Mouse (Mus musculus): ENCODE measurements around the gene Apod. TPM values are rescaled to one million over a fixed set of nuclear protein-coding genes. Genes with fewer than 3 reads are reported as not detected.
"Not testable (repeated sequence)": the region's sequence is repeated elsewhere in the genome, so short reads cannot be mapped to it uniquely, and the experiment has no call there.

The Apod gene
- polyA plus RNA-seq, 1 experiment from 2014 or later: not detected

GRCm38 (mm10) chr16:31316246-31317143 is 1.9 kb upstream of the Apod start:
- H3K27me3 ChIP-seq (ENCODE audit: control insufficient read depth, insufficient read depth, low read depth, low read length); H3K9ac ChIP-seq (ENCODE audit: low read depth, low read length); ATAC-seq (ENCODE audit: low read depth); H3K9me3 ChIP-seq (replicated peaks; ENCODE audit: control insufficient read depth, low read length); H3K4me3 ChIP-seq (ENCODE audit: low read depth, low read length); H3K4me1 ChIP-seq (ENCODE audit: control insufficient read depth, low read depth, low read length); H3K36me3 ChIP-seq (ENCODE audit: control insufficient read depth, insufficient read depth); H3K4me2 ChIP-seq (ENCODE audit: low read depth, low read length); H3K27ac ChIP-seq (ENCODE audit: low read length): not testable (repeated sequence)
- whole genome bisulfite sequencing (ENCODE audit: insufficient replicate concordance): 39% methylated on average over 12 of the region's 12 CpGs

GRCm38 (mm10) chr16:31315294-31315693 is 686 bp upstream of the Apod start:
- H3K27ac ChIP-seq (ENCODE audit: low read length): no peak overlapping the region
- H3K9ac ChIP-seq (ENCODE audit: low read depth, low read length): no peak overlapping the region
- WGBS (ENCODE audit: insufficient replicate concordance): 70% methylated on average over 4 of the region's 4 CpGs
- no peaks in the 10 kb centered on the region for H3K36me3 ChIP-seq (ENCODE audit: control insufficient read depth, insufficient read depth)
- H3K4me2 ChIP-seq (ENCODE audit: low read depth, low read length): no peak overlapping the region
- no peaks in the 10 kb centered on the region for H3K27me3 ChIP-seq (ENCODE audit: control insufficient read depth, insufficient read depth, low read depth, low read length)
- H3K4me1 ChIP-seq (ENCODE audit: control insufficient read depth, low read depth, low read length): no peaks in the 10 kb centered on the region
- ATAC-seq (ENCODE audit: low read depth): no peak
- no peaks in the 10 kb centered on the region for H3K9me3 ChIP-seq (replicated peaks; ENCODE audit: control insufficient read depth, low read length)
- no peak overlapping the region for H3K4me3 ChIP-seq (ENCODE audit: low read depth, low read length)

GRCm38 (mm10) chr16:31313611-31314010 is 997 bp downstream of the Apod start:
- H3K4me1 ChIP-seq (ENCODE audit: control insufficient read depth, low read depth, low read length): no peaks in the 10 kb centered on the region
- no peak for ATAC-seq (ENCODE audit: low read depth)

GRCm38 (mm10) chr16:31312296-31312695 is 2.3 kb downstream of the Apod start:
- Histone ChIP-seq H3K4me2 (ENCODE audit: low read depth, low read length) (no peak overlapping the region), H3K27ac (ENCODE audit: low read length) (no peak overlapping the region), H3K27me3 (ENCODE audit: control insufficient read depth, insufficient read depth, low read depth, low read length) (no peaks in the 10 kb centered on the region), H3K36me3 (ENCODE audit: control insufficient read depth, insufficient read depth) (no peaks in the 10 kb centered on the region), H3K4me3 (ENCODE audit: low read depth, low read length) (no peak overlapping the region), H3K9me3 (replicated peaks; ENCODE audit: control insufficient read depth, low read length) (no peaks in the 10 kb centered on the region), H3K9ac (ENCODE audit: low read depth, low read length) (no peak overlapping the region), H3K4me1 (ENCODE audit: control insufficient read depth, low read depth, low read length) (no peaks in the 10 kb centered on the region)
- no peak for ATAC-seq (ENCODE audit: low read depth)
- 53% methylated on average over 3 of the region's 3 CpGs for WGBS (ENCODE audit: insufficient replicate concordance)

More at GRCm38 (mm10) chr16:31313611-31314010, 997 bp downstream of the Apod start:
- H3K27me3 ChIP-seq (ENCODE audit: control insufficient read depth, insufficient read depth, low read depth, low read length): no peaks in the 10 kb centered on the region
- no peaks in the 10 kb centered on the region for H3K9me3 ChIP-seq (replicated peaks; ENCODE audit: control insufficient read depth, low read length)
- H3K27ac ChIP-seq (ENCODE audit: low read length): no peak overlapping the region
- no peaks in the 10 kb centered on the region for H3K36me3 ChIP-seq (ENCODE audit: control insufficient read depth, insufficient read depth)
- no peak overlapping the region for H3K4me2 ChIP-seq (ENCODE audit: low read depth, low read length)
- no peak overlapping the region for H3K9ac ChIP-seq (ENCODE audit: low read depth, low read length)
- WGBS (ENCODE audit: insufficient replicate concordance): 51% methylated on average over 2 of the region's 2 CpGs
- no peak overlapping the region for H3K4me3 ChIP-seq (ENCODE audit: low read depth, low read length)

GRCm38 (mm10) chr16:31305199-31305919 is 9.2 kb downstream of the Apod start:
- no peak overlapping the region for H3K4me3 ChIP-seq (ENCODE audit: low read depth, low read length)
- no peaks in the 10 kb centered on the region for H3K36me3 ChIP-seq (ENCODE audit: control insufficient read depth, insufficient read depth)
- ATAC-seq (ENCODE audit: low read depth): no peak
- no peak overlapping the region for H3K27ac ChIP-seq (ENCODE audit: low read length)
- no peak overlapping the region for H3K4me2 ChIP-seq (ENCODE audit: low read depth, low read length)
- no peaks in the 10 kb centered on the region for H3K27me3 ChIP-seq (ENCODE audit: control insufficient read depth, insufficient read depth, low read depth, low read length)
- no peaks in the 10 kb centered on the region for H3K4me1 ChIP-seq (ENCODE audit: control insufficient read depth, low read depth, low read length)
- WGBS (ENCODE audit: insufficient replicate concordance): 62% methylated on average over 5 of the region's 5 CpGs
- no peaks in the 10 kb centered on the region for H3K9me3 ChIP-seq (replicated peaks; ENCODE audit: control insufficient read depth, low read length)
- no peak overlapping the region for H3K9ac ChIP-seq (ENCODE audit: low read depth, low read length)

- H3K9ac ChIP-seq (ENCODE audit: low read depth, low read length): no peak overlapping the region
Observed at GRCm38 (mm10) chr16:31303276-31303675, 11.3 kb downstream of the Apod start.

GRCm38 (mm10) chr16:31300883-31301532 is 13.6 kb downstream of the Apod start:
- 48% methylated on average over 6 of the region's 6 CpGs for WGBS (ENCODE audit: insufficient replicate concordance)
- Histone ChIP-seq H3K9me3 (replicated peaks; ENCODE audit: control insufficient read depth, low read length) (no peaks in the 10 kb centered on the region), H3K4me2 (ENCODE audit: low read depth, low read length) (no peak overlapping the region), H3K27me3 (ENCODE audit: control insufficient read depth, insufficient read depth, low read depth, low read length) (no peaks in the 10 kb centered on the region), H3K27ac (ENCODE audit: low read length) (no peak overlapping the region), H3K9ac (ENCODE audit: low read depth, low read length) (no peak overlapping the region), H3K4me1 (ENCODE audit: control insufficient read depth, low read depth, low read length) (no peaks in the 10 kb centered on the region), H3K36me3 (ENCODE audit: control insufficient read depth, insufficient read depth) (no peaks in the 10 kb centered on the region), H3K4me3 (ENCODE audit: low read depth, low read length) (no peak overlapping the region)
- no peak for ATAC-seq (ENCODE audit: low read depth)

More at GRCm38 (mm10) chr16:31303276-31303675, 11.3 kb downstream of the Apod start:
- no peak for ATAC-seq (ENCODE audit: low read depth)
- Histone ChIP-seq H3K27ac (ENCODE audit: low read length) (no peak overlapping the region), H3K4me3 (ENCODE audit: low read depth, low read length) (no peak overlapping the region), H3K4me1 (ENCODE audit: control insufficient read depth, low read depth, low read length) (no peaks in the 10 kb centered on the region), H3K9me3 (replicated peaks; ENCODE audit: control insufficient read depth, low read length) (no peaks in the 10 kb centered on the region), H3K36me3 (ENCODE audit: control insufficient read depth, insufficient read depth) (no peaks in the 10 kb centered on the region), H3K27me3 (ENCODE audit: control insufficient read depth, insufficient read depth, low read depth, low read length) (no peaks in the 10 kb centered on the region), H3K4me2 (ENCODE audit: low read depth, low read length) (no peak overlapping the region)
- 62% methylated on average over 10 of the region's 10 CpGs for WGBS (ENCODE audit: insufficient replicate concordance)

GRCm38 (mm10) chr16:31300467-31300866 is 14.1 kb downstream of the Apod start:
- Histone ChIP-seq H3K36me3 (ENCODE audit: control insufficient read depth, insufficient read depth) (no peaks in the 10 kb centered on the region), H3K4me2 (ENCODE audit: low read depth, low read length) (no peak overlapping the region), H3K9me3 (replicated peaks; ENCODE audit: control insufficient read depth, low read length) (no peaks in the 10 kb centered on the region), H3K4me3 (ENCODE audit: low read depth, low read length) (no peak overlapping the region), H3K27ac (ENCODE audit: low read length) (no peak overlapping the region), H3K27me3 (ENCODE audit: control insufficient read depth, insufficient read depth, low read depth, low read length) (no peaks in the 10 kb centered on the region), H3K4me1 (ENCODE audit: control insufficient read depth, low read depth, low read length) (no peaks in the 10 kb centered on the region), H3K9ac (ENCODE audit: low read depth, low read length) (no peak overlapping the region)
- ATAC-seq (ENCODE audit: low read depth): no peak
- WGBS (ENCODE audit: insufficient replicate concordance): 53% methylated on average over 7 of the region's 7 CpGs
